Mouse (Mus musculus): Measurements from ENCODE around the gene Cda. TPM values are rescaled to one million over a fixed set of nuclear protein-coding genes. Genes with fewer than 3 reads are reported as not detected.

The Cda gene
- polyA plus RNA-seq (2011; ENCODE audit: insufficient read depth, insufficient read length, low replicate concordance, missing spikeins): 1.2 TPM in 1 of 2 replicates, not detected in the other

- Histone ChIP-seq H3K4me1 (ENCODE audit: control insufficient read depth, insufficient read depth, low read length) (no peaks in the 10 kb centered on the region), H3K4me3 (replicated peaks; ENCODE audit: control insufficient read depth, low read depth, low read length) (no peak within 1 kb of the TSS), H3K27ac (ENCODE audit: control insufficient read depth, insufficient read depth, low read depth, low read length, poor library complexity) (no peak within 1 kb of the TSS)
- TF ChIP-seq POLR2A (IDR thresholded peaks at IDR 0.05; ENCODE audit: borderline replicate concordance, control insufficient read depth, low read depth, low read length) (no peak), CTCF (IDR thresholded peaks at IDR 0.05; ENCODE audit: control insufficient read depth, insufficient read depth, low read length) (no peak)
- WGBS: under 1% methylated on average over 34 of the region's 34 CpGs
Measured at GRCm38 (mm10) chr4:138367641-138368497, at the start of gene Cda. Gene Cda (minus strand): TSS chr4:138367992.

- Histone ChIP-seq H3K27ac (ENCODE audit: control insufficient read depth, insufficient read depth, low read depth, low read length, poor library complexity) (no peak overlapping the region), H3K4me3 (replicated peaks; ENCODE audit: control insufficient read depth, low read depth, low read length) (no peak overlapping the region), H3K4me1 (ENCODE audit: control insufficient read depth, insufficient read depth, low read length) (no peaks in the 10 kb centered on the region)
- TF ChIP-seq POLR2A (IDR thresholded peaks at IDR 0.05; ENCODE audit: borderline replicate concordance, control insufficient read depth, low read depth, low read length) (no peak), CTCF (IDR thresholded peaks at IDR 0.05; ENCODE audit: control insufficient read depth, insufficient read depth, low read length) (no peak)
- 77% methylated on average over 5 of the region's 5 CpGs for WGBS
Measured at GRCm38 (mm10) chr4:138416414-138416813, 48.6 kb upstream of the Cda start.

- Histone ChIP-seq H3K27ac (ENCODE audit: control insufficient read depth, insufficient read depth, low read depth, low read length, poor library complexity) (no peak overlapping the region), H3K4me3 (replicated peaks; ENCODE audit: control insufficient read depth, low read depth, low read length) (no peak overlapping the region), H3K4me1 (ENCODE audit: control insufficient read depth, insufficient read depth, low read length) (no peaks in the 10 kb centered on the region)
- TF ChIP-seq CTCF (IDR thresholded peaks at IDR 0.05; ENCODE audit: control insufficient read depth, insufficient read depth, low read length) (no peak), POLR2A (IDR thresholded peaks at IDR 0.05; ENCODE audit: borderline replicate concordance, control insufficient read depth, low read depth, low read length) (no peak)
- 76% methylated on average over 3 of the region's 3 CpGs for WGBS
Measured at GRCm38 (mm10) chr4:138415991-138416390, 48.2 kb upstream of the Cda start.

- WGBS: 31% methylated on average over 6 of the region's 6 CpGs
- no peak for TF ChIP-seq POLR2A (IDR thresholded peaks at IDR 0.05; ENCODE audit: borderline replicate concordance, control insufficient read depth, low read depth, low read length)
- TF ChIP-seq CTCF (IDR thresholded peaks at IDR 0.05; ENCODE audit: control insufficient read depth, insufficient read depth, low read length): no peak
- Histone ChIP-seq H3K4me3 (replicated peaks; ENCODE audit: control insufficient read depth, low read depth, low read length) (no peak overlapping the region), H3K4me1 (ENCODE audit: control insufficient read depth, insufficient read depth, low read length) (no peaks in the 10 kb centered on the region), H3K27ac (ENCODE audit: control insufficient read depth, insufficient read depth, low read depth, low read length, poor library complexity) (no peak overlapping the region)
Measured at GRCm38 (mm10) chr4:138414725-138415124, 46.9 kb upstream of the Cda start.

- Histone ChIP-seq H3K27ac (ENCODE audit: control insufficient read depth, insufficient read depth, low read depth, low read length, poor library complexity) (no peak overlapping the region), H3K4me3 (replicated peaks; ENCODE audit: control insufficient read depth, low read depth, low read length) (no peak overlapping the region), H3K4me1 (ENCODE audit: control insufficient read depth, insufficient read depth, low read length) (no peaks in the 10 kb centered on the region)
- WGBS: 78% methylated on average over 7 of the region's 7 CpGs
- TF ChIP-seq POLR2A (IDR thresholded peaks at IDR 0.05; ENCODE audit: borderline replicate concordance, control insufficient read depth, low read depth, low read length): no peak
- no peak for TF ChIP-seq CTCF (IDR thresholded peaks at IDR 0.05; ENCODE audit: control insufficient read depth, insufficient read depth, low read length)
Measured at GRCm38 (mm10) chr4:138411504-138412121, 43.8 kb upstream of the Cda start.

- Histone ChIP-seq H3K4me3 (replicated peaks; ENCODE audit: control insufficient read depth, low read depth, low read length) (no peak overlapping the region), H3K4me1 (ENCODE audit: control insufficient read depth, insufficient read depth, low read length) (no peaks in the 10 kb centered on the region), H3K27ac (ENCODE audit: control insufficient read depth, insufficient read depth, low read depth, low read length, poor library complexity) (no peak overlapping the region)
- WGBS: 83% methylated on average over 5 of the region's 5 CpGs
- TF ChIP-seq CTCF (IDR thresholded peaks at IDR 0.05; ENCODE audit: control insufficient read depth, insufficient read depth, low read length) (no peak), POLR2A (IDR thresholded peaks at IDR 0.05; ENCODE audit: borderline replicate concordance, control insufficient read depth, low read depth, low read length) (no peak)
Measured at GRCm38 (mm10) chr4:138411011-138411410, 43.2 kb upstream of the Cda start.

GRCm38 (mm10) chr4:138407479-138408194 is 39.8 kb upstream of the Cda start:
- whole genome bisulfite sequencing: 17% methylated on average over 12 of the region's 13 CpGs
- H3K27ac ChIP-seq (ENCODE audit: control insufficient read depth, insufficient read depth, low read depth, low read length, poor library complexity): no peak overlapping the region
- no peaks in the 10 kb centered on the region for H3K4me1 ChIP-seq (ENCODE audit: control insufficient read depth, insufficient read depth, low read length)
- TF ChIP-seq CTCF (IDR thresholded peaks at IDR 0.05; ENCODE audit: control insufficient read depth, insufficient read depth, low read length): no peak
- TF ChIP-seq POLR2A (IDR thresholded peaks at IDR 0.05; ENCODE audit: borderline replicate concordance, control insufficient read depth, low read depth, low read length): no peak
- H3K4me3 ChIP-seq (replicated peaks; ENCODE audit: control insufficient read depth, low read depth, low read length): no peak overlapping the region

GRCm38 (mm10) chr4:138404806-138405205 is 37.0 kb upstream of the Cda start:
- Histone ChIP-seq H3K4me3 (replicated peaks; ENCODE audit: control insufficient read depth, low read depth, low read length) (no peak overlapping the region), H3K27ac (ENCODE audit: control insufficient read depth, insufficient read depth, low read depth, low read length, poor library complexity) (no peak overlapping the region), H3K4me1 (ENCODE audit: control insufficient read depth, insufficient read depth, low read length) (no peaks in the 10 kb centered on the region)
- WGBS: 7% methylated on average over 2 of the region's 2 CpGs
- TF ChIP-seq POLR2A (IDR thresholded peaks at IDR 0.05; ENCODE audit: borderline replicate concordance, control insufficient read depth, low read depth, low read length): no peak
- peak; percentile 71 for TF ChIP-seq CTCF (IDR thresholded peaks at IDR 0.05; ENCODE audit: control insufficient read depth, insufficient read depth, low read length)
